Mouse (Mus musculus) MEL (cell line): ENCODE data around the gene C1qb. TPM values are rescaled to one million over a fixed set of nuclear protein-coding genes. Genes with fewer than 3 reads are reported as not detected.

Experiments
- DNase-seq: peaks from one replicate; pipeline ENCODE4 v3.0.0; 2011; ENCODE audit warnings: low read depth, low spot score
- H3K27ac ChIP-seq: 2 replicates; pipeline ENCODE4 v1.5.1; 2012; ENCODE audit warnings: low read depth, mild to moderate bottlenecking, control low read depth, low read length, moderate library complexity; ENCODE audit not compliant: control insufficient read depth
- H3K27me3 ChIP-seq, 2 experiments: fragments of 150-350 bp in 1 of 2; sonication (generic) in 1 of 2; 2 replicates each; pipeline ENCODE4 v1.6.1; 2012; ENCODE audit warnings: low read length in 2 of 2, mild to moderate bottlenecking in 2 of 2, improper control_type of control experiment in 1 of 2, moderate library complexity in 1 of 2; ENCODE audit not compliant: insufficient read depth in 2 of 2, control insufficient read depth in 1 of 2
- H3K36me3 ChIP-seq, 2 experiments: 2 replicates each; pipeline ENCODE4 v1.6.1; 2012 to 2014; ENCODE audit warnings: low read length in 2 of 2, improper control_type of control experiment in 1 of 2, inconsistent platforms in 1 of 2, mild to moderate bottlenecking in 1 of 2; ENCODE audit not compliant: insufficient read depth in 2 of 2, control insufficient read depth in 1 of 2
- H3K4me1 ChIP-seq, 2 experiments: fragments of 150-350 bp in 1 of 2; sonication (generic) in 1 of 2; 2 replicates each; pipeline ENCODE4 v1.6.1; 2012; ENCODE audit warnings: low read length in 2 of 2, improper control_type of control experiment in 1 of 2, mild to moderate bottlenecking in 1 of 2; ENCODE audit not compliant: insufficient read depth in 2 of 2, control insufficient read depth in 1 of 2
- H3K4me3 ChIP-seq, 2 experiments: fragments of 150-350 bp in 1 of 2; sonication (generic) in 1 of 2; 2 replicates each; pipeline ENCODE4 v1.5.1; 2012; ENCODE audit warnings: low read depth in 2 of 2, low read length in 2 of 2, mild to moderate bottlenecking in 2 of 2, moderate library complexity in 2 of 2, control low read depth in 1 of 2, improper control_type of control experiment in 1 of 2; ENCODE audit not compliant: control insufficient read depth in 1 of 2, insufficient read depth in 1 of 2
- H3K79me2 ChIP-seq: 2 replicates; pipeline ENCODE4 v1.6.1; 2012; ENCODE audit warnings: mild to moderate bottlenecking, low read length, moderate library complexity; ENCODE audit not compliant: control insufficient read depth, poor library complexity, insufficient read depth
- H3K9ac ChIP-seq: 2 replicates; pipeline ENCODE4 v1.6.1; 2012; ENCODE audit warnings: low read depth, mild to moderate bottlenecking, control low read depth, low read length, moderate library complexity; ENCODE audit not compliant: control insufficient read depth, poor library complexity, severe bottlenecking
- H3K9me3 ChIP-seq: fragments of 150-350 bp; sonication (generic); replicated peaks from 2 replicates; pipeline ENCODE4 v1.6.1; 2012; ENCODE audit warnings: mild to moderate bottlenecking, low read length, improper control_type of control experiment, moderate library complexity; ENCODE audit not compliant: insufficient read depth
- BHLHE40 ChIP-seq: IDR thresholded peaks from 2 replicates; pipeline ENCODE4 v1.6.1; 2012; ENCODE audit warnings: low read depth, mild to moderate bottlenecking, inconsistent platforms, low read length, improper control_type of control experiment, borderline replicate concordance
- CTCF ChIP-seq, 3 experiments: IDR thresholded peaks in 2 of 3; conservative IDR thresholded peaks in 1 of 3; 2 replicates each; pipeline ENCODE4 v1.5.1; 2011 to 2012; ENCODE audit warnings: low read length in 3 of 3, low read depth in 2 of 3, mild to moderate bottlenecking in 2 of 3, improper control_type of control experiment in 1 of 3, inconsistent platforms in 1 of 3, mixed read lengths in 1 of 3, moderate library complexity in 1 of 3; ENCODE audit not compliant: control insufficient read depth in 1 of 3, insufficient read depth in 1 of 3, poor library complexity in 1 of 3, severe bottlenecking in 1 of 3
- E2F4 ChIP-seq: IDR thresholded peaks from 2 replicates; pipeline ENCODE4 v1.6.1; 2011; ENCODE audit warnings: low read depth, low read length, improper control_type of control experiment, borderline replicate concordance
- ELF1 ChIP-seq: IDR thresholded peaks from 2 replicates; pipeline ENCODE4 v1.6.1; 2014; ENCODE audit warnings: low read depth, mild to moderate bottlenecking, inconsistent platforms, low read length, improper control_type of control experiment, moderate library complexity
- EP300 ChIP-seq, 2 experiments: IDR thresholded peaks; 2 replicates each; pipeline ENCODE4 v1.6.1; 2011; ENCODE audit warnings: improper control_type of control experiment in 2 of 2, low read length in 2 of 2, low read depth in 1 of 2, mild to moderate bottlenecking in 1 of 2
- ETS1 ChIP-seq: IDR thresholded peaks from 2 replicates; pipeline ENCODE4 v1.6.1; 2012; ENCODE audit warnings: low read depth, mild to moderate bottlenecking, inconsistent platforms, low read length, improper control_type of control experiment, moderate library complexity
- GABPA ChIP-seq: IDR thresholded peaks from 2 replicates; pipeline ENCODE4 v1.6.1; 2012; ENCODE audit warnings: low read depth, mild to moderate bottlenecking, inconsistent platforms, low read length, improper control_type of control experiment, moderate library complexity
- GATA1 ChIP-seq: IDR thresholded peaks from 2 replicates; pipeline ENCODE4 v1.6.1; 2011; ENCODE audit warnings: low read depth, low read length, improper control_type of control experiment
- HCFC1 ChIP-seq: IDR thresholded peaks from 2 replicates; pipeline ENCODE4 v1.6.1; 2012; ENCODE audit warnings: low read depth, mild to moderate bottlenecking, inconsistent platforms, low read length, improper control_type of control experiment, moderate library complexity
- JUND ChIP-seq: IDR thresholded peaks from 2 replicates; pipeline ENCODE4 v1.6.1; 2011; ENCODE audit warnings: low read depth, mild to moderate bottlenecking, improper control_type of control experiment, low read length
- KAT2A ChIP-seq: conservative IDR thresholded peaks from 2 replicates; pipeline ENCODE4 v1.6.1; 2012; ENCODE audit warnings: low read depth, low read length, improper control_type of control experiment, inconsistent platforms
- MAFK ChIP-seq: IDR thresholded peaks from 2 replicates; pipeline ENCODE4 v1.6.1; 2011; ENCODE audit warnings: low read depth, mild to moderate bottlenecking, low read length, improper control_type of control experiment, borderline replicate concordance
- MAX ChIP-seq: IDR thresholded peaks from 2 replicates; pipeline ENCODE4 v1.6.1; 2011; ENCODE audit warnings: low read length, improper control_type of control experiment
- MAZ ChIP-seq: IDR thresholded peaks from 2 replicates; pipeline ENCODE4 v1.6.1; 2012; ENCODE audit warnings: low read depth, mild to moderate bottlenecking, inconsistent platforms, low read length, improper control_type of control experiment
- MEF2A ChIP-seq: IDR thresholded peaks from 2 replicates; pipeline ENCODE4 v1.6.1; 2014; ENCODE audit warnings: low read depth, mild to moderate bottlenecking, inconsistent platforms, low read length, improper control_type of control experiment; ENCODE audit not compliant: poor library complexity, insufficient replicate concordance, severe bottlenecking; ENCODE audit errors: extremely low read depth
- MXI1 ChIP-seq: IDR thresholded peaks from 2 replicates; pipeline ENCODE4 v1.6.1; 2011; ENCODE audit warnings: mild to moderate bottlenecking, low read depth, low read length, improper control_type of control experiment
- MYB ChIP-seq: IDR thresholded peaks from 2 replicates; pipeline ENCODE4 v1.6.1; 2011; ENCODE audit warnings: mild to moderate bottlenecking, low read depth, low read length, improper control_type of control experiment
- MYC ChIP-seq: IDR thresholded peaks from 2 replicates; pipeline ENCODE4 v1.6.1; 2011; ENCODE audit warnings: low read depth, mild to moderate bottlenecking, low read length, improper control_type of control experiment, moderate library complexity
- NELFE ChIP-seq: IDR thresholded peaks from 2 replicates; pipeline ENCODE4 v1.6.1; 2011; ENCODE audit warnings: low read depth, low read length, improper control_type of control experiment
- NRF1 ChIP-seq: IDR thresholded peaks from 2 replicates; pipeline ENCODE4 v1.6.1; 2014; ENCODE audit warnings: low read depth, mild to moderate bottlenecking, inconsistent platforms, low read length, improper control_type of control experiment, moderate library complexity; ENCODE audit not compliant: poor library complexity, insufficient read depth, severe bottlenecking
- POLR2A ChIP-seq, 2 experiments: IDR thresholded peaks; 2 replicates each; pipeline ENCODE4 v1.6.1; 2011 to 2012; ENCODE audit warnings: low read length in 2 of 2, mild to moderate bottlenecking in 2 of 2, control low read depth in 1 of 2, improper control_type of control experiment in 1 of 2, low read depth in 1 of 2, moderate library complexity in 1 of 2; ENCODE audit not compliant: control insufficient read depth in 1 of 2, insufficient read depth in 1 of 2, poor library complexity in 1 of 2
- POLR2AphosphoS2 ChIP-seq: IDR thresholded peaks from 2 replicates; pipeline ENCODE4 v1.6.1; 2011; ENCODE audit warnings: low read length, improper control_type of control experiment
- POLR2AphosphoS5 ChIP-seq: IDR thresholded peaks from 2 replicates; pipeline ENCODE4 v1.6.1; 2012; ENCODE audit warnings: low read depth, borderline replicate concordance, mild to moderate bottlenecking, inconsistent platforms, low read length, moderate library complexity, mixed read lengths
- RAD21 ChIP-seq: IDR thresholded peaks from 2 replicates; pipeline ENCODE4 v1.6.1; 2011; ENCODE audit warnings: mild to moderate bottlenecking, low read depth, low read length, improper control_type of control experiment
- RCOR1 ChIP-seq: IDR thresholded peaks from 2 replicates; pipeline ENCODE4 v1.6.1; 2012; ENCODE audit warnings: low read depth, mild to moderate bottlenecking, inconsistent platforms, low read length, improper control_type of control experiment
- SIN3A ChIP-seq: IDR thresholded peaks from 2 replicates; pipeline ENCODE4 v1.6.1; 2012; ENCODE audit warnings: low read length, improper control_type of control experiment, inconsistent platforms
- SMC3 ChIP-seq: IDR thresholded peaks from 2 replicates; pipeline ENCODE4 v1.6.1; 2011; ENCODE audit warnings: low read depth, low read length, improper control_type of control experiment
- TAL1 ChIP-seq: IDR thresholded peaks from 2 replicates; pipeline ENCODE4 v1.6.1; 2012; ENCODE audit warnings: mild to moderate bottlenecking, inconsistent platforms, low read length, moderate library complexity, mixed read lengths
- TBP ChIP-seq: IDR thresholded peaks from 2 replicates; pipeline ENCODE4 v1.8.0; 2011; ENCODE audit warnings: low read depth, low read length, improper control_type of control experiment
- TCF12 ChIP-seq: IDR thresholded peaks from 2 replicates; pipeline ENCODE4 v1.6.1; 2014; ENCODE audit warnings: low read depth, mild to moderate bottlenecking, inconsistent platforms, low read length, improper control_type of control experiment, moderate library complexity
- UBTF ChIP-seq: IDR thresholded peaks from 2 replicates; pipeline ENCODE4 v1.6.1; 2012; ENCODE audit warnings: low read depth, mild to moderate bottlenecking, inconsistent platforms, low read length, improper control_type of control experiment, moderate library complexity, borderline replicate concordance; ENCODE audit not compliant: insufficient read depth
- USF1 ChIP-seq: IDR thresholded peaks from 2 replicates; pipeline ENCODE4 v1.6.1; 2014; ENCODE audit warnings: low read depth, mild to moderate bottlenecking, inconsistent platforms, low read length, improper control_type of control experiment, moderate library complexity
- USF2 ChIP-seq, 2 experiments: IDR thresholded peaks; 2 replicates each; pipeline ENCODE4 v1.6.1; 2011 to 2012; ENCODE audit warnings: improper control_type of control experiment in 2 of 2, low read length in 2 of 2, borderline replicate concordance in 1 of 2, inconsistent platforms in 1 of 2, low read depth in 1 of 2, mild to moderate bottlenecking in 1 of 2; ENCODE audit not compliant: insufficient read depth in 1 of 2
- ZC3H11A ChIP-seq: IDR thresholded peaks from 2 replicates; pipeline ENCODE4 v1.6.1; 2012; ENCODE audit warnings: low read depth, mild to moderate bottlenecking, inconsistent platforms, low read length, improper control_type of control experiment
- ZKSCAN1 ChIP-seq: IDR thresholded peaks from 2 replicates; pipeline ENCODE4 v1.6.1; 2012; ENCODE audit warnings: low read depth, mild to moderate bottlenecking, inconsistent platforms, low read length, improper control_type of control experiment, moderate library complexity
- ZMIZ1 ChIP-seq: IDR thresholded peaks from 2 replicates; pipeline ENCODE4 v1.6.1; 2012; ENCODE audit warnings: low read depth, mild to moderate bottlenecking, inconsistent platforms, low read length, improper control_type of control experiment, moderate library complexity
- ZNF384 ChIP-seq: IDR thresholded peaks from 2 replicates; pipeline ENCODE4 v1.6.1; 2012; ENCODE audit warnings: low read depth, mild to moderate bottlenecking, inconsistent platforms, low read length, improper control_type of control experiment
- polyA plus RNA-seq, 2 experiments: library from polyadenylated mRNA; stranded (reverse) in 1 of 2; unstranded in 1 of 2; fragments of >175 nt in 1 of 2; fragments of >200 nt in 1 of 2; gene quantifications; 2 replicates each; pipeline versions ENCODE4 v1.2.1 to v1.2.4; 2012; ENCODE audit warnings: low replicate concordance in 2 of 2, low read depth in 1 of 2; ENCODE audit not compliant: insufficient read length in 2 of 2, insufficient read depth in 1 of 2, missing spikeins in 1 of 2
- total RNA-seq: library from RNA; depleted of rRNA; stranded (reverse); fragments of 300-350 nt; gene quantifications from 2 replicates; pipeline ENCODE4 v1.2.3, GENCODE M21; 2012

The C1qb gene
- total and polyA plus RNA-seq, 3 experiments, result not detected

DNA sequence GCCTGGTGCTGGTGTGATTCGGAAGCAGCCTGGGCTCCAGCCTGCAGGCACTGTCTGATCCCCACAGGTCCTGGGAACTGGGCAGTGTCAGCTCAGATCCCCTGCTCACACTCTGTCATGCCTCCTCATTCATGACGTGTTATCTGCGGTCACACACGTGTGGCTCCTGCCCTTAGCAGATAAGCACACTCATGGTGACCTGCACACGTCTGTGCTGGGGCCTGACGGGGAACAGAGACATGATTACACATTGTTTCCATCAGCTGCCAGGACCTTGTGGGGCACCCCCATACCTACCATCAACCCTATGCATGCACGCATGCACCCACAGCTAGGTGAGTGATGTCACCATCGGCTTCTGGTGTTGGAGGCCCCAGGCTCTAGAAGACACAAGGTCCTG, 44.5 kb upstream of the C1qb start:
- Histone ChIP-seq H3K9ac (peak overlapping the region; percentile 24; the same call in 1 of the 2 replicates), H3K36me3 (no peaks in the 10 kb centered on the region; a peak in 1 of 4 replicates), H3K4me1 (peaks cover 0 to 14% of the 10 kb centered on the region in 2 experiments; a peak in 2 of 4 replicates), H3K4me3 (peak overlapping the region; percentile 18 to 36; a peak in 3 of 4 replicates), H3K27me3 (no peaks in the 10 kb centered on the region), H3K9me3 (no peaks in the 10 kb centered on the region), H3K79me2 (no peaks in the 10 kb centered on the region), H3K27ac (no peak overlapping the region)
- TF ChIP-seq POLR2A (IDR thresholded peaks at IDR 0.05; ENCODE audit: control insufficient read depth in 1 of 2, insufficient read depth in 1 of 2, low read depth in 1 of 2, low read length in 2 of 2, poor library complexity in 1 of 2) (no peak), RCOR1 (no peak), MXI1 (peak; percentile 92), UBTF (no peak), ETS1 (peak; percentile 89), GABPA (no peak), ZC3H11A (no peak), JUND (no peak), TAL1 (peak; percentile 94), SMC3 (no peak), HCFC1 (no peak), TCF12 (peak; percentile 93), ZMIZ1 (no peak), TBP (no peak), BHLHE40 (peak; percentile 98), MAZ (no peak), CTCF (IDR thresholded peaks at IDR 0.05 in 2 of 3, conservative IDR thresholded peaks at IDR 0.05 in 1 of 3; ENCODE audit: control insufficient read depth in 1 of 3, insufficient read depth in 1 of 3, low read depth in 2 of 3, low read length in 3 of 3, poor library complexity in 1 of 3, severe bottlenecking in 1 of 3) (no peak), EP300 (IDR thresholded peaks at IDR 0.05; ENCODE audit: low read depth in 1 of 2, low read length in 2 of 2) (peak; percentile 86 to 91), POLR2AphosphoS2 (no peak), NRF1 (peak; percentile 47; the same call in 1 of the 2 replicates), ZKSCAN1 (no peak), GATA1 (peak; percentile 93), MYC (peak; percentile 90), MAX (peak; percentile 89), POLR2AphosphoS5 (no peak; the same call in 1 of the 2 replicates), MEF2A (no peak), ZNF384 (no peak), USF2 (IDR thresholded peaks at IDR 0.05; ENCODE audit: borderline replicate concordance in 1 of 2, insufficient read depth in 1 of 2, low read depth in 1 of 2, low read length in 2 of 2) (no peak), MAFK (0 out of 2 replicates have a peak, but pooled peaks have one; percentile 39), E2F4 (no peak), RAD21 (no peak), SIN3A (peak; percentile 87), USF1 (peak; percentile 77), ELF1 (no peak; the same call in 1 of the 2 replicates), NELFE (no peak), MYB (no peak), KAT2A (no peak; the same call in 1 of the 2 replicates)
- peak; percentile 90 for DNase-seq
